9 mouse cellular contexts compared by ENCODE assay signal in genomic region chr17:88505275-88505723, GRCm38 (mm10). TPM values are rescaled to one million over a fixed set of nuclear protein-coding genes. Genes with fewer than 3 reads are reported as not detected.
A peak's percentile ranks its signal among the peaks of the same experiment; 100 is the strongest.
DNase-seq lines count a peak whose midpoint lies in the region; ATAC-seq and TF ChIP-seq lines count a peak whose summit lies in the region.
"Had no signal": no experiment of that assay in that cellular context is flagged by ENCODE, and none has a peak within 500 bp of the region (broad histone marks: within the 10 kb centered on the region; RNA-seq: fewer than 3 reads in every experiment).

No protein-coding gene starts in this region.

- H3K27ac ChIP-seq in lung, embryonic 14.5 days (ENCODE audit: low read depth) = peak overlapping the region; percentile 60
- H3K27ac ChIP-seq in hindbrain, embryonic 12.5 days = no peak overlapping the region
- H3K27ac ChIP-seq in neural tube, embryonic 14.5 days (ENCODE audit: low read depth, low read length) = no peak overlapping the region
- H3K27ac ChIP-seq: liver, embryonic 15.5 days had no signal

- no peak overlapping the region for H3K9ac ChIP-seq in lung, embryonic 14.5 days
- 0 out of 2 replicates have a peak overlapping the region, but pooled peaks have one; percentile 23 for H3K9ac ChIP-seq in hindbrain, embryonic 12.5 days
- no peak overlapping the region for H3K9ac ChIP-seq in neural tube, embryonic 14.5 days (replicated peaks; ENCODE audit: low read depth, low read length)
- H3K9ac ChIP-seq: liver, embryonic 15.5 days had no signal

- H3K9me3 ChIP-seq in lung, embryonic 14.5 days (ENCODE audit: low read depth, low read length) = no peaks in the 10 kb centered on the region
- H3K9me3 ChIP-seq in hindbrain, embryonic 12.5 days (replicated peaks) = no peaks in the 10 kb centered on the region
- no peaks in the 10 kb centered on the region for H3K9me3 ChIP-seq in neural tube, embryonic 14.5 days (ENCODE audit: control insufficient read depth, low read length)
- H3K9me3 ChIP-seq: liver, embryonic 15.5 days had no signal

- H3K4me2 ChIP-seq in lung, embryonic 14.5 days = 0 out of 2 replicates have a peak overlapping the region, but pooled peaks have one; percentile 14
- no peak overlapping the region for H3K4me2 ChIP-seq in hindbrain, embryonic 12.5 days (replicated peaks)
- H3K4me2 ChIP-seq in neural tube, embryonic 14.5 days (ENCODE audit: low read depth, low read length) = no peak overlapping the region
- H3K4me2 ChIP-seq: liver, embryonic 15.5 days had no signal

- TF ChIP-seq POLR2A in lung, adult 2 months (IDR thresholded peaks at IDR 0.05; ENCODE audit: borderline replicate concordance, extremely low read depth, low read depth, low read length) = no peak

- TF ChIP-seq CTCF in lung, embryonic 14.5 days (IDR thresholded peaks at IDR 0.05; ENCODE audit: low read depth) = no peak
- no peak for TF ChIP-seq CTCF in lung, adult 2 months (IDR thresholded peaks at IDR 0.05; ENCODE audit: insufficient read depth, low read length)

- H3K4me3 ChIP-seq in lung, embryonic 14.5 days (ENCODE audit: low read depth, low read length) = no peak overlapping the region
- no peak overlapping the region for H3K4me3 ChIP-seq in lung, adult 2 months (replicated peaks; ENCODE audit: extremely low read depth, low read depth, low read length)
- H3K4me3 ChIP-seq in hindbrain, embryonic 12.5 days = no peak overlapping the region
- H3K4me3 ChIP-seq in neural tube, embryonic 14.5 days (ENCODE audit: low read depth, low read length) = no peak overlapping the region
- H3K4me3 ChIP-seq: liver, embryonic 15.5 days had no signal

- peak; percentile 36 for DNase-seq in lung, embryonic 14.5 days
- DNase-seq in lung, adult 2 months = no peak
- peak; percentile 75 for DNase-seq in cerebellum, adult 8-10 months
- no peak for DNase-seq in spleen, postnatal 14 days (ENCODE audit: low spot score in 2 of 2)
- no peak for DNase-seq in kidney, postnatal 14 days
- no peak for DNase-seq in spleen, adult 12 weeks (ENCODE audit: low spot score)

- ATAC-seq in lung, embryonic 14.5 days (ENCODE audit: insufficient read depth) = peak; percentile 35; the same call in 1 of the 2 replicates
- ATAC-seq in hindbrain, embryonic 12.5 days (ENCODE audit: low FRiP score) = no peak
- ATAC-seq in neural tube, embryonic 14.5 days (ENCODE audit: low read depth) = peak; percentile 54; the same call in 1 of the 2 replicates

- H3K36me3 ChIP-seq in lung, embryonic 14.5 days (ENCODE audit: insufficient read depth) = no peaks in the 10 kb centered on the region
- no peaks in the 10 kb centered on the region for H3K36me3 ChIP-seq in hindbrain, embryonic 12.5 days
- no peaks in the 10 kb centered on the region for H3K36me3 ChIP-seq in neural tube, embryonic 14.5 days (ENCODE audit: control insufficient read depth, insufficient read depth, low read length)
- H3K36me3 ChIP-seq: liver, embryonic 15.5 days had no signal

- H3K4me1 ChIP-seq in lung, embryonic 14.5 days (ENCODE audit: insufficient read depth) = peaks cover 21% of the 10 kb centered on the region
- peaks cover 6% of the 10 kb centered on the region for H3K4me1 ChIP-seq in lung, adult 2 months (ENCODE audit: control insufficient read depth, insufficient read depth, low read length)
- H3K4me1 ChIP-seq in hindbrain, embryonic 12.5 days = peaks cover 11% of the 10 kb centered on the region
- H3K4me1 ChIP-seq in neural tube, embryonic 14.5 days (ENCODE audit: control insufficient read depth, insufficient read depth, low read length) = no peaks in the 10 kb centered on the region

- WGBS in lung, embryonic 14.5 days = 25% methylated on average over 10 of the region's 10 CpGs
- 39% methylated on average over 10 of the region's 10 CpGs for WGBS in lung, adult 2 months
- 46% methylated on average over 10 of the region's 10 CpGs for WGBS in hindbrain, embryonic 12.5 days
- WGBS in neural tube, embryonic 14.5 days = 31% methylated on average over 10 of the region's 10 CpGs

- no peaks in the 10 kb centered on the region for H3K27me3 ChIP-seq in lung, embryonic 14.5 days (ENCODE audit: insufficient read depth, low read length)
- H3K27me3 ChIP-seq in hindbrain, embryonic 12.5 days = peaks cover 5% of the 10 kb centered on the region; the same call in 1 of the 2 replicates
- no peaks in the 10 kb centered on the region for H3K27me3 ChIP-seq in neural tube, embryonic 14.5 days (ENCODE audit: control insufficient read depth, insufficient read depth, low read length)
- H3K27me3 ChIP-seq: liver, embryonic 15.5 days had no signal

RNA-seq across cellular contexts. Expression of gene Ppp1r21, which starts 24.6 kb away (rescaled TPM):
- 26.4 and 28.7 TPM in 2 replicates for polyA plus RNA-seq in lung, embryonic 14.5 days (2014; fragmentation: Nextera tagmentation; extraction: Ambion mirVana)
- 22.8 and 31.2 TPM in 2 replicates for polyA plus RNA-seq in lung, adult 2 months (2012; rRNA removed)
- polyA plus RNA-seq in hindbrain, embryonic 12.5 days (2016; fragmentation: Nextera tagmentation; extraction: Ambion mirVana) = 25.9 and 28.2 TPM in 2 replicates
- polyA plus RNA-seq in neural tube, embryonic 14.5 days (2014; fragmentation: Nextera tagmentation; extraction: Ambion mirVana) = 58.6 and 62.0 TPM in 2 replicates

Comparison
In these comparisons a context has a peak if more than half of its experiments do, and no peak if none do; other contexts are left out.
1. DNase-seq: peak in lung, embryonic 14.5 days (single experiment) and cerebellum, adult 8-10 months (single experiment); none in lung, adult 2 months (single experiment), spleen, postnatal 14 days (0 of 2), kidney, postnatal 14 days (single experiment) and spleen, adult 12 weeks (single experiment).